Mouse (Mus musculus) cerebellum, adult 9-11 months (tissue): ENCODE measurements around the gene Fam193a.
A peak's percentile ranks its signal among the peaks of the same experiment; 100 is the strongest.

Source experiments
- DNase-seq: peaks from one replicate; pipeline ENCODE4 v3.0.0; 2022

Fam193a gene

GRCm38 (mm10) chr5:34466648-34467047 is 96.9 kb downstream of the Fam193a start:
- no peak for DNase-seq

- no peak for DNase-seq
Observed at GRCm38 (mm10) chr5:34468039-34468775, 98.5 kb downstream of the Fam193a start.

DNA sequence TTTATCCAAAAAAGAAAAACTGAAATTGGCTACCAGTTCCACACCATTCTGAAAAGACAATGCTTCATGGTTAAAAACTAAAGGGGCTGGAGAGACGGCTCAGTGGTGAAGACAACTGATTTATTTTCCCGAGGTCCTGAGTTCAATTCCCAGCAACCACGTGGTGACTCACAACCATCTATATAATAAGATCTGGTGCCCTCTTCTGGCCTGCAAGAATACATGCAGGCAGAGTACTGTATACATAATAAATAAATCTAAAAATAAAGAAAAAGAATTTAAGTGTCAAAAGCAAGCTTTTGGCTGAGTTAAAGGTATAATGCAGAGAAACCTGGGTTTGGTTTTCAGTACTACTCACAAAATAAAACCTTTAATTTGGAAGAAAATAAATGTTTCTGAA is 111.2 kb downstream of the Fam193a start:
- DNase-seq, result no peak

- no peak for DNase-seq
Observed at GRCm38 (mm10) chr5:34485731-34486130, 116.0 kb downstream of the Fam193a start.

GRCm38 (mm10) chr5:34487320-34488090 is 117.8 kb downstream of the Fam193a start:
- no peak for DNase-seq

DNA sequence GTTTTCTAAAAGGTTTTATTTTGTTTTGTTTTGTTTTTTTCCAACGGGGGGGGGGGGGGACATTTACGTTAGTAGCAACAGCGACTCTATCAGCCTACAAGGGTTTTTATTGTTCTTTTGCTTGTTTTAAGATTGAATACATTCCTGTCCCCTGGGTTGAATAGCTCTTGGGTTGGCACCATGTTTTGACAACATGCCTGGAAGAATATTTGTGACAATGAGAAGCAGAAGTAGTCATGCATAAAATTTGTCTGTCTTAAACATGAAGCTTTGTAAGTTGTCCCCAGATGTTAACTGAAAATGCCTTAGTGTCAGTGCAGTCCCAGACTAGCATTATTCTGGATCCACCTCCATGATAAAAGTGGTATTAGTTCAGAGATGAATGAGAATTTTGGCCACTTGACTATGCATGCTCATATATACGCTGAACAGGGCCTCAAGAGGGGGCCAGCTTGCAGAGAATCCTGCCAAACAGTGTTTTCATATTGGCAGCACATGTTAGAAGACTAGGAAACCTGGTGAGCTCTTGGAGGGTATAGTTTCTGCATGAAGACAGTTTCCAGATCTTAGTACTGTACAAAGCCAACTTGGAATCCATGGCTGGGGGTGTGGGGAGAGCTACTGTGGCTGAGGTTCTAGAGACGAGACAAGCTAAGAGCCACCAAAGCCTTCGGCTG is 119.1 kb downstream of the Fam193a start:
- DNase-seq, result no peak

- DNase-seq, result no peak
Observed at GRCm38 (mm10) chr5:34489418-34489787, 119.7 kb downstream of the Fam193a start.

- no peak for DNase-seq
Observed at GRCm38 (mm10) chr5:34496745-34497144, 127.0 kb downstream of the Fam193a start.

GRCm38 (mm10) chr5:34500886-34501285 is 131.2 kb downstream of the Fam193a start:
- no peak for DNase-seq

DNA sequence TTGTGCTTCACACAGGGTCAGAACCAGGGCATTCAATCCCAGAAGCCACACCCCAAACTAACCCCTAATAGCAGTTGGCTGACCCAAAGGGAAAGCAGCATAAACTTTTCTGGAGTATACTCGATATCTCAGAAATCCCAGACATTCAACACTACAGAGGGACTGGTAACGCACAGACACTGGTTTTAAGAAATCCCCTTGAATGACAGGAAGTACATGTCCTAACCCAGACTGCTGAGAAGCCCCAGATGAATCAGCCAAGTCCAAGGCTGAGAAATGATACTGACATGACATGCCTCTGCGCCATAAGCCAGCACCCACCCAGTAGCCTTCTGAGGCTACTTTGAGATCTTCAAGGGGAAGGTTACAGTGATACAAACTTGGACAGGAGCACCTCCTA is 131.9 kb downstream of the Fam193a start:
- DNase-seq, result no peak

- no peak for DNase-seq
Observed at GRCm38 (mm10) chr5:34502411-34502810, 132.7 kb downstream of the Fam193a start.

DNA sequence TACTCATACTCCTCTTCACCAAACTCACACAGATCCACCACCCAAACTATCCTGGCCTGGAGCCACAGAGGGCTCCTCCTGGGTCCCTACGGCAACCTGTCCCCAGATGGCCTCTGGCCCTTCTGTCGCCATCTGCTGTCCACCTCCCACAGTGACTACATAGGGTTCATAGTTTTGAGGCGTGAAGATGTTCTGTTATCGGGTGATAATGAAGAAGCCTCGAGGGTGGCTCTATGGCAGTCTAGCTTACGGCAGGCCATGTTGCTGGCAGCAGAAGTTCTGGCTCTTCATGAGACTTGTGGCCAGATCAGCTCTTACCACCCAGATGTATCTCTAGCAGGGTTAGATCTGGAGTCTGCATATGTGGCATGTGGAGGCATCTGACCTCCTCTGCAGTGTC is 133.1 kb downstream of the Fam193a start:
- DNase-seq, result no peak

GRCm38 (mm10) chr5:34512486-34512885 is 142.8 kb downstream of the Fam193a start:
- no peak for DNase-seq

DNA sequence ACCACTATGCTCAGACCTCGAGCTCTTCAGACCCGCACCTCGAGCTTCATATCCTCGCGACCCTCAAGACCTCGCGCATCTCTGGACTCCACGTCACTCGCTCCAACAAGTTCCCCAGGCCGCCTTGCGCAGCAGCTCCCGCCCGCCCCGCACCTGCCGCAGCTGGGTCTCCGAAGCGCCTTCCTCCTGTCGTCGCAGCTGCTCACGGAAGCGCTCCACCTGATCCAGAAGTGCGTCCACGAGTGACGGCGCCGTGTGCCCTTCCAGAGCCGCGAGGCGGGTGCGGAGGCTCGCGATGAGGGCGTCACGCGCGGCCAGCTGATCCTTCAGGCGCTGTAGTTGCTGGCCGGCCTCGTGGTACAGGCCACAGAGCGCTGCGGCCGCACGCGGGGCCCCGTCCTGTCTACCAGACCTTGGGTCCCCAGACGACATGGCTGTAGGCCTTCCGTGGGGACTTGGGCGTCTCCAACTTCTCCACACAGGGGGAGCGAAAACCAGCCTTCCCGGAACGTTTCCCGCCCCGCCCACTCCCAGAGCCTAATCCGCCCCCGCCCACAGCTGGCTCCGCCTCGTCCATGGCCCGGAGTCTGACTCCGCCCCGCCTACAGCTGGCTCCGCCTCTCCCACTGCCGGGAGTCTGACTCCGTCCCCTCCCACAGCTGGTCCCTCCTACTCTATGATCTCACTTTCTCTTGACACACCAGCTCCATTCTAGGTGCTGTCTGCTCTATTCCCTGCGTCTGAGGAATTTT is 143.9 kb downstream of the Fam193a start, which contains the start of gene Tnip2:
TSS of gene Tnip2 (minus strand) at position 526 of the 752 bp plus-strand sequence.
- DNase-seq, result peak; percentile 74

- no peak for DNase-seq
Observed at GRCm38 (mm10) chr5:34514218-34514566, 144.5 kb downstream of the Fam193a start.

DNA sequence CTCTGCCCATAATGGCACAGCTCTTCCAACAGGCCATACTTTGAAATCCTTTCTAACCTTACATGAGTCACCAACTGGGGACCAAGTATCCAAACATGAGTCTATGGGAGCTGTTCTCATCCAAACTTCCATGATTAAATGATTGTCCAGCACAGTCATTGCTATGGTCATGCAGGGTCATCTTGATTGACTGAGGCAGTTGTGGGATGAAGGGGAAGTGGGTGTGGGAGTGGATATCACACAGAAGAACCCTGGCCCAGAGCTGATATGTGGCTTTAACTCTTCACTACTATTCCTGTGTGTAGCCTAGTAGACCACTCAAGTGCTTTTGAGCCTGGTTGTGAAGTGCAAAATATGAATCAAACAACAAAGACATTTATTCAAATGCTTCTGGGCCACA is 145.4 kb downstream of the Fam193a start:
- DNase-seq, result no peak

GRCm38 (mm10) chr5:34517913-34518312 is 148.2 kb downstream of the Fam193a start:
- DNase-seq, result peak; percentile 62

GRCm38 (mm10) chr5:34519389-34519910 is 149.7 kb downstream of the Fam193a start:
- DNase-seq, result no peak

DNA sequence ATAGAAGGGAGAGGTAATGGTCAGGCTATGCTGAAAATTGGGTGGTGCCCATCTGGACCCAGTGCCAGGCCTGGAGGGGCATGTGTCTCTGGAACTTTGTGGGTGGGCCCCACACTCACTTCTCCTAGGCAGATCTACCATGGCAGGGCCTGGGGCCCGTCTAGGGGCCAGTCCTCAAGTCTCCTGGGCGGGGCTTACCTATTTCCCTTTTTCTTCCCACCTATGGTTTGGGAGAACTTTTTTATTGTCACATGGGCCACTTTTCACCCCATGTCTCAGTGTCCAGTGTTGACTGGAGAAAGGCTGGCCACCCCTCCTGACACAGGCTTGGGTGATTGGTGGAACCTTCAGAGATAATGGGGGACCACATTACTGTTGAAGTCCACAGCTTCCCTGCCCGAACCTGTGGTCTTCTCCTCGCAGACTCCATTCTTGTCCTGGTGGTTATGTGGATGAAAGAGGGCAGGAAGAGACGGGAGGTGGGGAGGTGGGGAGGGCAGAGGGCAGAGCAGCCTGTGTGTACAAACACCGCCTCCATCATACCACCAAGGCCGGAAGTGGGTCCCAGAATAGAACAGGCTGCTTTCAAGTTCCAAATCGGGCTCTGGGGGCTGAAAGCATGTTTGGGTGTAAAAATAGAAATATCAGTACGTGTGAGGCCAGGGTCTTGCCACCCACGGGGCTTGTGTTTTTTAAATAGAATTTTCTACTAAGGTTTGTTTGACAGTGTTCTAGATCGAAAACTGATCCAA is 150.9 kb downstream of the Fam193a start:
- DNase-seq, result no peak

DNA sequence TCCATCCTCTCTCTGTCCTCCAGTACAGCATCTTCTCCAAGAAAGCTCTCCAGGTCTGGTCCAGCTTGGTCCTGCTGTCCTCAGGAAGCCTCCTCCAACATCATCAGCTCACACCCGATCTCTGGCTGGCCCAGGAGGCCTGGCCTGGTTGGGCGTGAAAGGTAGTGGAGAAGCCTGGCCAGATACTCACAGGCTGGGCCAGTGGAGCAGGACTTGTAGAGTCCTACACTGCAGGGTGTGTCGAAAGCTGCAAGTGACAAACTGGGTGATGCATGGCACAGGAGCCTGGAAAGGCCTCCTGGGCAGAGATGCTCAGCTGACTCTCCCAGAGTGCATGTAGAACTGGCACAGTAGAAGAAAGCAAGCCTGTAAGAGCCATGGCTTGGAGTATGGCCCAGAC is 151.6 kb downstream of the Fam193a start:
- DNase-seq, result no peak

DNA sequence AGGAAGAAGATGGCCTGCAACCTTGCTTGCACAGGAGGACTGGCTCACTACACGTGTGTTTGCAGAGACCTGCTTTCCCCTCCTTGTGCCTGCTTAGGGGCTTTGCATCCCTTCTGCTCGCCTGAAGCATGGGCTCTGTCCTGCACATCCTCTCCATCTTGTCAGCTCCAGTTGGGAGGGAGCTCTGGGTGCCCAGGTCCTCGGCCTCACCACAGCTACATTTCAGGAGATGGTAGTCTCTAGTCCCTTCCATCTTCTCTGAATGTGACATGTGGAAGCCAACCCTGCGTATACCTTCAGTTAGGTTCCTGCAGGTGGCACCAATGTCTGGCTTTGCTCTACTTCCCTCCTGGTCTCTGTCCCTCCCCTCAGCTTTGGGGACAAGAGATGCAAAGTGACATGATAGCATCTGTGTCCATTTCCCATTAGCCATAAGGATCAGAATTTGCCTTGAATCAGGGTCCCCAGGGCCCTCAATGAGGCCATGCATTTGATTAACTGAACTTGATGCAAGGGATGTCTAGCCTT is 154.3 kb downstream of the Fam193a start:
- no peak for DNase-seq

- no peak for DNase-seq
Observed at GRCm38 (mm10) chr5:34524511-34524910, 154.8 kb downstream of the Fam193a start.
